Mouse (Mus musculus) hindbrain, embryonic 15.5 days (tissue): Measurements from ENCODE around the gene Rps16. TPM values are rescaled to one million over a fixed set of nuclear protein-coding genes. Genes with fewer than 3 reads are reported as not detected.

Experiments
- ATAC-seq: fragments of 200-750 bp; cut with Nextera tagmentation; 2 replicates; pipeline ENCODE4 v1.8.0; 2017; ENCODE audit warnings: low read depth, moderate number of reproducible peaks, moderate TSS enrichment; ENCODE audit not compliant: low FRiP score
- H3K27ac ChIP-seq: fragments of 300-500 bp; sonication (generic); replicated peaks from 2 replicates; pipeline ENCODE4 v1.5.1; 2015; ENCODE audit warnings: mild to moderate bottlenecking, inconsistent platforms
- H3K27me3 ChIP-seq: fragments of 300-500 bp; sonication (generic); 2 replicates; pipeline ENCODE4 v1.6.1; 2015; ENCODE audit warnings: control low read depth, inconsistent platforms
- H3K36me3 ChIP-seq: fragments of 300-500 bp; sonication (generic); 2 replicates; pipeline ENCODE4 v1.6.1; 2015; ENCODE audit warnings: control low read depth, inconsistent platforms
- H3K4me1 ChIP-seq: fragments of 300-500 bp; sonication (generic); replicated peaks from 2 replicates; pipeline ENCODE4 v1.6.1; 2015; ENCODE audit warnings: control low read depth, inconsistent platforms
- H3K4me2 ChIP-seq: fragments of 300-500 bp; sonication (generic); 2 replicates; pipeline ENCODE4 v1.6.1; 2015; ENCODE audit warnings: moderate library complexity, mild to moderate bottlenecking, inconsistent platforms
- H3K4me3 ChIP-seq: fragments of 300-500 bp; sonication (generic); 2 replicates; pipeline ENCODE4 v1.5.1; 2015; ENCODE audit warnings: mild to moderate bottlenecking, inconsistent platforms
- H3K9ac ChIP-seq: fragments of 300-500 bp; sonication (generic); 2 replicates; pipeline ENCODE4 v1.6.1; 2015; ENCODE audit warnings: inconsistent platforms
- H3K9me3 ChIP-seq: fragments of 300-500 bp; sonication (generic); 2 replicates; pipeline ENCODE4 v1.6.1; 2016; ENCODE audit warnings: control low read depth, inconsistent platforms
- WGBS: fragments of 180-500 bp; shearing (Covaris S2); methylation state at CpG from one replicate; pipeline ENCODE4 v1.1.7; 2015; 5-methylcytosine and 5-hydroxymethylcytosine counted together
- polyA plus RNA-seq: library from polyadenylated mRNA; unstranded; fragments of >200 nt; fragmentation: Nextera tagmentation; extraction: Ambion mirVana; gene quantifications from 2 replicates; pipeline ENCODE4 v1.2.1, GENCODE M21; 2015

Rps16 gene
- polyA plus RNA-seq, 1 experiment from 2014 or later: 444 TPM

GRCm38 (mm10) chr7:28377190-28378065 is 27.0 kb downstream of the Rps16 start:
- Histone ChIP-seq H3K27me3 (no peaks in the 10 kb centered on the region), H3K27ac (no peak overlapping the region), H3K4me3 (peak overlapping the region; percentile 51), H3K36me3 (no peaks in the 10 kb centered on the region), H3K4me2 (peak overlapping the region; percentile 86), H3K4me1 (peaks cover 57% of the 10 kb centered on the region), H3K9ac (no peak overlapping the region), H3K9me3 (no peaks in the 10 kb centered on the region)
- ATAC-seq: no peak
- WGBS: 74% methylated on average over 18 of the region's 18 CpGs

- Histone ChIP-seq H3K27me3 (no peaks in the 10 kb centered on the region), H3K4me1 (peaks cover 62% of the 10 kb centered on the region), H3K27ac (no peak overlapping the region; the same call in 1 of the 2 replicates), H3K4me2 (peak overlapping the region; percentile 86), H3K9ac (peak overlapping the region; percentile 62), H3K9me3 (no peaks in the 10 kb centered on the region), H3K36me3 (no peaks in the 10 kb centered on the region), H3K4me3 (peak overlapping the region; percentile 51)
- WGBS: 41% methylated on average over 32 of the region's 32 CpGs
- ATAC-seq: no peak
Observed at GRCm38 (mm10) chr7:28378066-28378690, 27.7 kb downstream of the Rps16 start.

- Histone ChIP-seq H3K4me1 (peaks cover 62% of the 10 kb centered on the region), H3K4me3 (peak overlapping the region; percentile 51), H3K4me2 (peak overlapping the region; percentile 86), H3K9ac (peak overlapping the region; percentile 62), H3K9me3 (no peaks in the 10 kb centered on the region), H3K36me3 (no peaks in the 10 kb centered on the region), H3K27ac (peak overlapping the region; percentile 75), H3K27me3 (no peaks in the 10 kb centered on the region)
- peak; percentile 21 for ATAC-seq
- 1% methylated on average over 53 of the region's 53 CpGs for WGBS
Observed at GRCm38 (mm10) chr7:28378769-28379651, 28.6 kb downstream of the Rps16 start.

GRCm38 (mm10) chr7:28380237-28381016 is 30.0 kb downstream of the Rps16 start, which contains the start of gene Zfp36:
Gene Zfp36, minus strand, starts transcription at chr7:28380253.
- Histone ChIP-seq H3K4me1 (peaks cover 59% of the 10 kb centered on the region), H3K4me3 (peak within 1 kb of the TSS; percentile 51), H3K9ac (peak within 1 kb of the TSS; percentile 62), H3K9me3 (no peaks in the 10 kb centered on the region), H3K36me3 (no peaks in the 10 kb centered on the region), H3K27ac (peak within 1 kb of the TSS; percentile 75), H3K27me3 (no peaks in the 10 kb centered on the region), H3K4me2 (peak within 1 kb of the TSS; percentile 86)
- WGBS: 58% methylated on average over 17 of the region's 17 CpGs
- ATAC-seq: no peak

- no peaks in the 10 kb centered on the region for H3K36me3 ChIP-seq
- H3K4me2 ChIP-seq: peak overlapping the region; percentile 38
- no peak for ATAC-seq
- H3K27ac ChIP-seq: peak overlapping the region; percentile 57
- H3K4me3 ChIP-seq: peak overlapping the region; percentile 2
- H3K9me3 ChIP-seq: no peaks in the 10 kb centered on the region
- H3K27me3 ChIP-seq: no peaks in the 10 kb centered on the region
- 11% methylated on average over 30 of the region's 30 CpGs for WGBS
- 0 out of 2 replicates have a peak overlapping the region, but pooled peaks have one; percentile 3 for H3K9ac ChIP-seq
- H3K4me1 ChIP-seq: peaks cover 51% of the 10 kb centered on the region
Observed at GRCm38 (mm10) chr7:28381017-28381790, 30.8 kb downstream of the Rps16 start.

GRCm38 (mm10) chr7:28381938-28382337 is 31.5 kb downstream of the Rps16 start:
- H3K4me1 ChIP-seq: peaks cover 44% of the 10 kb centered on the region

DNA sequence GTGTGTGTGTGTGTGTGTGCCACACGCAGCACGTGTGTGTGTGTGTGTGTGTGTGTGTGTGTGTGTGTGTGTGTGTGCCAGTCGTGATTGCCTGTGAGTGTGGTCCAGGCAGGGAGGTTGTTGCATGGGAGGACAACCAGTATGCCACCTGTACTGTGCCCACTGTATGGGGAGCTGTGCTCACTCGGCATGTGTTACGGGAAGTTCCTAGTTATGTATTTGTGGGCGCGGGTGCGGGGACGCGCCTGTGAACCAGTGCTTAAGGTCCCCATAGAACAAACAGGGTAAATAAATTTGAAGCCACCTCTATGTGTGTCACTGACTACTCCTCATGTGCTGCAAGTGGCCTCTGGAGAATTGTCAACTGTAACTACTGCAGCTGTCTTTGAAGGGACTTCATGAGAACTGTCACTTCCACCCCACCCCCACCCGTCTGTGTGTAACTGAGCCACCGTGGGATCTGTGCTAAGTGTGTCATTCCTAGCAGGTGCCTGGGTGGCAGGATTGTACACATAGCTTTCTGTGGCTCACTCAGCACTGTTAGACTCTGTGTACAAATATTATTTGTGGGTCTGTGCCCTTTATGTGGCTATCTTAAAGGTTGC is 32.0 kb downstream of the Rps16 start:
- Histone ChIP-seq H3K27me3 (no peaks in the 10 kb centered on the region), H3K4me2 (peak overlapping the region; percentile 38), H3K4me1 (peaks cover 39% of the 10 kb centered on the region), H3K9me3 (no peaks in the 10 kb centered on the region), H3K36me3 (0 out of 2 replicates have a peak, but pooled peaks cover 2% of the 10 kb centered on the region), H3K27ac (0 out of 2 replicates have a peak overlapping the region, but pooled peaks have one; percentile 22), H3K9ac (no peak overlapping the region), H3K4me3 (no peak overlapping the region)
- 60% methylated on average over 10 of the region's 12 CpGs for WGBS
- no peak for ATAC-seq

More at GRCm38 (mm10) chr7:28381938-28382337, 31.5 kb downstream of the Rps16 start:
- ATAC-seq: no peak
- Histone ChIP-seq H3K27me3 (no peaks in the 10 kb centered on the region), H3K4me2 (peak overlapping the region; percentile 38), H3K4me3 (peak overlapping the region; percentile 2), H3K9me3 (no peaks in the 10 kb centered on the region), H3K27ac (peak overlapping the region; percentile 57), H3K36me3 (no peaks in the 10 kb centered on the region), H3K9ac (0 out of 2 replicates have a peak overlapping the region, but pooled peaks have one; percentile 3)
- WGBS: 8% methylated on average over 20 of the region's 20 CpGs

DNA sequence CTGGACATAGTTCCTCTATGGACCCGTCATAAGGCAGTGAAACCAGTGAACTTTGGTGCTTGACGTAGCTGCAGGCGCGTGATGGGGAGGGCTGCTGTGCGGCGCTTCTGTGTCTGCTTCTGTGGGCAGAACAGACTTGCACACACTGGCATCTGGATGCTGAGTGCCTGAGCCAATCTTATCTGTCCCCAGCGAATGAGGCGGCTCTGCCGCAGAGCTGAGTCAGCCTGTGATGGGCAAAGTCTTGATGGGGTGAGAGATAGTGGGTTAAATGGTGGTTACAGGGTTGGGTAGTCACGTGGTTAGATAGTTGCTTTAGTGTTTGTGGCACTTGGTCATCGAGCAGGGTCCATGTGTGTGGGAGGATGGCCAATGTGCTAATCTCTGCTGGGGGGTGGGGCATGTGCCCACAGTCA is 32.5 kb downstream of the Rps16 start:
- H3K27ac ChIP-seq: 0 out of 2 replicates have a peak overlapping the region, but pooled peaks have one; percentile 25

DNA sequence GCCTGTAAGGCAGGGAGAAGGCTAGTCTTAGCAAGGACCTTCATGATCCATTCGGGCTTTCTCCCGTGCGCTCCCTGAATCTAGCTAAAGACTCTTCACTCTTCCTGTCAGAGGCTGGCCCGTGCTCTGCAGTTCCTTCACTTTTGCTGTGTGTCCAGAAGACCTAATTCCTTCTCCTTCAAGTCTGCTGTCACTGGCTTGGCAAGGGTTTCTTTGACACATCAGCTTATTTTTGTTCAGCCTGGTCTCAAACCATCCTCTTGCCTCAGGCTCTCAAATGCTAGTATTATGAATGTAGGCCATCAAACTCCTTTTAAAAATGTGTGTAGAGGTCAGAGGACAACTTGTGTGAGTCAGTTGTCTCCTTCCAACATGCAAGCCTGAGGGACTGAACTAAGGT is 33.2 kb downstream of the Rps16 start:
- Histone ChIP-seq H3K9me3 (no peaks in the 10 kb centered on the region), H3K4me1 (peaks cover 28% of the 10 kb centered on the region), H3K36me3 (0 out of 2 replicates have a peak, but pooled peaks cover 13% of the 10 kb centered on the region), H3K27ac (0 out of 2 replicates have a peak overlapping the region, but pooled peaks have one; percentile 25), H3K9ac (no peak overlapping the region), H3K4me2 (no peak overlapping the region), H3K27me3 (no peaks in the 10 kb centered on the region), H3K4me3 (no peak overlapping the region)
- WGBS: 87% methylated on average over 4 of the region's 4 CpGs
- no peak for ATAC-seq

More for the DNA sequence above, 32.5 kb downstream of the Rps16 start:
- 77% methylated on average over 11 of the region's 11 CpGs for WGBS
- Histone ChIP-seq H3K4me3 (no peak overlapping the region), H3K9me3 (no peaks in the 10 kb centered on the region), H3K4me2 (no peak overlapping the region), H3K27me3 (no peaks in the 10 kb centered on the region), H3K4me1 (peaks cover 34% of the 10 kb centered on the region), H3K9ac (no peak overlapping the region), H3K36me3 (0 out of 2 replicates have a peak, but pooled peaks cover 7% of the 10 kb centered on the region)
- no peak for ATAC-seq

GRCm38 (mm10) chr7:28384162-28384561 is 33.7 kb downstream of the Rps16 start:
- no peak for ATAC-seq
- no peak overlapping the region for H3K4me3 ChIP-seq
- no peaks in the 10 kb centered on the region for H3K27me3 ChIP-seq
- peaks cover 24% of the 10 kb centered on the region for H3K4me1 ChIP-seq
- H3K9ac ChIP-seq: no peak overlapping the region
- H3K36me3 ChIP-seq: peaks cover 18% of the 10 kb centered on the region
- H3K27ac ChIP-seq: no peak overlapping the region
- WGBS: 89% methylated on average over 6 of the region's 6 CpGs
- H3K4me2 ChIP-seq: no peak overlapping the region
- H3K9me3 ChIP-seq: no peaks in the 10 kb centered on the region
